Mouse (Mus musculus): ENCODE data around the gene Ar. TPM values are rescaled to one million over a fixed set of nuclear protein-coding genes. Genes with fewer than 3 reads are reported as not detected.

Ar gene
- polyA plus RNA-seq, 1 experiment: 2.2 TPM

DNA sequence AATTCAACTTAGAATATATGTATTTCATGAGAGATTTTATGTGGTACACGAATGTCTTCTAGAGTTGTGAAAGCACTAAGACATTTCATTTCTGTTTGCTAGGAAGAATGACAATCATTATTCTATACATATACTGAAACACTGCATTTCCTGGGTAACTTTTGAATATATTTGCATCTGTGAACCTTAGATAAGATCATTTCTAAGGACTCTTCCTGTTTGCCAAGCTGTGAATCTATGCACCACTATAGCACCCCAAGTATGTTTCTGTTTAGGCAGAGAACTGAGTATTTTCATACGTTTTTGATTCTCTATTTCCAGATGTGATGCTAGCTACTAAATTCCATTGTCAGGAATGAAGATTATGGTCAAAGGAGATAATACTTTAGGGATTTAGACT is 153.4 kb downstream of the Ar start:
- H3K27me3 ChIP-seq (ENCODE audit: control insufficient read depth, insufficient read depth, low read length): no peaks in the 10 kb centered on the region
- H3K4me3 ChIP-seq (replicated peaks; ENCODE audit: insufficient read depth, low read depth, low read length): no peak overlapping the region
- H3K27ac ChIP-seq (ENCODE audit: insufficient read depth, low read length): no peak overlapping the region
- no peaks in the 10 kb centered on the region for H3K4me1 ChIP-seq (ENCODE audit: control insufficient read depth, insufficient read depth, low read length)
- DNase-seq: no peak
- WGBS: 74% methylated on average over 2 of the region's 2 CpGs
- TF ChIP-seq POLR2A (IDR thresholded peaks at IDR 0.05; ENCODE audit: borderline replicate concordance, insufficient read depth, low read length) (no peak), CTCF (IDR thresholded peaks at IDR 0.05; ENCODE audit: borderline replicate concordance, insufficient read depth, low read depth, low read length) (no peak)

DNA sequence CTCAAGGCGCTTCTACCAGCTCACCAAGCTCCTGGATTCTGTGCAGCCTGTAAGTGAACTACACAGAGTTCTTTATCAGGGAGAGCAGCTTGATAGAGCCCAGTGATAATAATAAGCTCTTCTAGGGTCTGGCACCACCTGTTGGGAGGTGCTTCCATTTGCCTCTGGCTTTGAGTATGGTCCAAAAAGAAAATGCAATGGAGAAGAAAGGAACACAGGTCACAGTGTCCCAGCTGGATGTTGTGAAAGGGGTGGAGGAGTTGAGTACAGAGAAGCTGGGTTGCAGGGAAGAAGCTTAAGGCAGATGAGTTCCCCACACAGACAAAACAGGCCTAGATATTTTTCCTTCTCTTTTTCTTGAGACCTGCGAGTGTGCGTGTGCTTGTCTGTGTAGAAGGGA is 167.4 kb downstream of the Ar start:
- TF ChIP-seq CTCF (IDR thresholded peaks at IDR 0.05; ENCODE audit: borderline replicate concordance, insufficient read depth, low read depth, low read length) (no peak), POLR2A (IDR thresholded peaks at IDR 0.05; ENCODE audit: borderline replicate concordance, insufficient read depth, low read length) (no peak)
- H3K27ac ChIP-seq (ENCODE audit: insufficient read depth, low read length): no peak overlapping the region
- no peaks in the 10 kb centered on the region for H3K27me3 ChIP-seq (ENCODE audit: control insufficient read depth, insufficient read depth, low read length)
- no peak overlapping the region for H3K4me3 ChIP-seq (replicated peaks; ENCODE audit: insufficient read depth, low read depth, low read length)
- no peak for DNase-seq
- no peaks in the 10 kb centered on the region for H3K4me1 ChIP-seq (ENCODE audit: control insufficient read depth, insufficient read depth, low read length)
- 94% methylated on average over 3 of the region's 3 CpGs for WGBS

DNA sequence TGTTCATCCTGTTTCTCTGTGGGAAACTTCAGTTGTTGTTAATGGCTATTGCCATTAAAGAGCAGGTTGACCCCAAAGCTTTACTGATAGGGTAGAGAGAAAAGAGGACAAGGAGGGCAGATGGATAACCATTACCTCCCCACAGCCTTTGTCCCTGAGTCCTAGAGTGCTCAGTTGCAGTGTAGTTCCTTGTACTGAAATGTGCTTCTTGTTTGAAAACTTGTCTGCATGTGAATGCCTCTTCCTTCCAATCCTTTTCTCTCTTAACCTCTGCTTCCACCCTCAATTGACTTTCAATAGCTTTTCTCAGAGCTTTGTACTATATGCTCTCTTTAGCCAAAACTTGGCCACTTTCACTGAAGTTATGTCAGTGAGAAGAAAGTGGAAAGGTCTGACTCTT is 168.9 kb downstream of the Ar start:
- Histone ChIP-seq H3K4me1 (ENCODE audit: control insufficient read depth, insufficient read depth, low read length) (no peaks in the 10 kb centered on the region), H3K27ac (ENCODE audit: insufficient read depth, low read length) (no peak overlapping the region), H3K27me3 (ENCODE audit: control insufficient read depth, insufficient read depth, low read length) (no peaks in the 10 kb centered on the region), H3K4me3 (replicated peaks; ENCODE audit: insufficient read depth, low read depth, low read length) (no peak overlapping the region)
- TF ChIP-seq CTCF (IDR thresholded peaks at IDR 0.05; ENCODE audit: borderline replicate concordance, insufficient read depth, low read depth, low read length) (no peak), POLR2A (IDR thresholded peaks at IDR 0.05; ENCODE audit: borderline replicate concordance, insufficient read depth, low read length) (no peak)
- DNase-seq: no peak

DNA sequence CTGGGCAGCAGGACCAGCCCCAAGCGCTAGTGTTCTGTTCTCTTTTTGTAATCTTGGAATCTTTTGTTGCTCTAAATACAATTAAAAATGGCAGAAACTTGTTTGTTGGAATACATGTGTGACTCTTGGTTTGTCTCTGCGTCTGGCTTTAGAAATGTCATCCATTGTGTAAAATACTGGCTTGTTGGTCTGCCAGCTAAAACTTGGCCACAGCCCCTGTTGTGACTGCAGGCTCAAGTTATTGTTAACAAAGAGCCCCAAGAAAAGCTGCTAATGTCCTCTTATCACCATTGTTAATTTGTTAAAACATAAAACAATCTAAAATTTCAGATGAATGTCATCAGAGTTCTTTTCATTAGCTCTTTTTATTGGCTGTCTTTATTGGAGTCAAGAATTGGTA is 174.5 kb downstream of the Ar start:
- 56% methylated on average over 2 of the region's 2 CpGs for WGBS
- no peaks in the 10 kb centered on the region for H3K27me3 ChIP-seq (ENCODE audit: control insufficient read depth, insufficient read depth, low read length)
- no peak for TF ChIP-seq CTCF (IDR thresholded peaks at IDR 0.05; ENCODE audit: borderline replicate concordance, insufficient read depth, low read depth, low read length)
- no peak for TF ChIP-seq POLR2A (IDR thresholded peaks at IDR 0.05; ENCODE audit: borderline replicate concordance, insufficient read depth, low read length)
- no peak for DNase-seq
- H3K4me3 ChIP-seq (replicated peaks; ENCODE audit: insufficient read depth, low read depth, low read length): no peak overlapping the region
- H3K4me1 ChIP-seq (ENCODE audit: control insufficient read depth, insufficient read depth, low read length): no peaks in the 10 kb centered on the region
- no peak overlapping the region for H3K27ac ChIP-seq (ENCODE audit: insufficient read depth, low read length)

DNA sequence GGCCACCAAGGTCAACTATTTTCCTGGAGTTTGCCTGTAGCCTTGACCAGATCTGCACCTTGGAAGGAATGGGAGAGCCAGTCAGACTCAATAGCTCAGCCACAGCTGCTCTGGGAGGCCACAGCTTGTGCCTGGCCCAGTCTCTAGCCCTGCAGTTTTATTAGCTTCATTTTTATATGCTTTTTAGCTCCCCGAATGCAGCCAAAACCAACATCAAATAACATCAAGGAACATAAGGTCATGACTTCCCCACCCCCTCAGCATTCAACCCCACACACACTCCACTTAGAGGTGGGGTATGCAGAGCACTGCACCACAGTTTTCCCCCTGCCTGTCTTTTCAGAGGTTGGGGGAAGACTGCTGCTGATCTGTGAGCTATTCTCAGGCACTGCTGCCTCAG is 198.9 kb downstream of the Ar start:
- TF ChIP-seq POLR2A (IDR thresholded peaks at IDR 0.05; ENCODE audit: borderline replicate concordance, insufficient read depth, low read length) (no peak), CTCF (IDR thresholded peaks at IDR 0.05; ENCODE audit: borderline replicate concordance, insufficient read depth, low read depth, low read length) (no peak)

DNA sequence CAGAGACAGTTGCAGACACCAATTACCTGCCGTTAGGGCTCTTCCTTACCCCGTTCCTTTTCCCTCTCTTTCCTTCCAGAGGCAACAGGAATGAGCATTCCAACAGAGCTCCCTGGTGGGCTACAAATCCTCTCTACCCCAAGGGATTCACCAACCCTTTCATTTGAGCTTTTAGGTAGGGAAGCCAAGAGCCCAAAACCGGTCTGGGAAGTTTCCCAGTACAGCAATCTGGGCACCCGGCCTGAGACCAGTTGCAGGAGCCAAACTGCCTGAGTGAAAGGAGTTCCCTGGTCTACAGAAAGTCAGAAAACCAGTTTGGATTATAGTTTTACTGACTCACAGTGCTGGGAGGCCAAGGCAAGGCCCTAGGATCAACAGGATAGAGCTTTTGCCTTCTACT is 199.5 kb downstream of the Ar start:
- Histone ChIP-seq H3K27me3 (ENCODE audit: control insufficient read depth, insufficient read depth, low read length) (no peaks in the 10 kb centered on the region), H3K27ac (ENCODE audit: insufficient read depth, low read length) (no peak overlapping the region), H3K4me1 (ENCODE audit: control insufficient read depth, insufficient read depth, low read length) (no peaks in the 10 kb centered on the region), H3K4me3 (replicated peaks; ENCODE audit: insufficient read depth, low read depth, low read length) (no peak overlapping the region)
- WGBS: 6% methylated on average over 4 of the region's 4 CpGs
- peak in 1 of 2 experiments; percentile 7 for DNase-seq
- TF ChIP-seq CTCF (IDR thresholded peaks at IDR 0.05; ENCODE audit: borderline replicate concordance, insufficient read depth, low read depth, low read length): no peak
- TF ChIP-seq POLR2A (IDR thresholded peaks at IDR 0.05; ENCODE audit: borderline replicate concordance, insufficient read depth, low read length): no peak

More for the DNA sequence above, 198.9 kb downstream of the Ar start:
- Histone ChIP-seq H3K4me1 (ENCODE audit: control insufficient read depth, insufficient read depth, low read length) (no peaks in the 10 kb centered on the region), H3K4me3 (replicated peaks; ENCODE audit: insufficient read depth, low read depth, low read length) (no peak overlapping the region), H3K27me3 (ENCODE audit: control insufficient read depth, insufficient read depth, low read length) (no peaks in the 10 kb centered on the region), H3K27ac (ENCODE audit: insufficient read depth, low read length) (no peak overlapping the region)
- 68% methylated on average over 1 of the region's 1 CpGs for WGBS
- no peak for DNase-seq
